Mouse (Mus musculus): ENCODE measurements around the gene Havcr1.

Gene Havcr1

GRCm38 (mm10) chr11:46819930-46820329 lies 85.0 kb downstream of the Havcr1 start:
- intact Hi-C loops (cut with DNase I) = no loop called here
